8 mouse cellular contexts compared by ENCODE assay signal in genomic region chr1:39902704-39903151, GRCm38 (mm10). TPM values are rescaled to one million over a fixed set of nuclear protein-coding genes. Genes with fewer than 3 reads are reported as not detected.
DNase-seq lines count a peak whose midpoint lies in the region; ATAC-seq and TF ChIP-seq lines count a peak whose summit lies in the region.

No protein-coding gene starts in this region.

- peak overlapping the region; percentile 96 for H3K27ac ChIP-seq in cortical plate, adult 2 months (ENCODE audit: insufficient read depth, low read length)
- no peak overlapping the region for H3K27ac ChIP-seq in intestine, embryonic 15.5 days
- H3K27ac ChIP-seq in small intestine, adult 2 months (ENCODE audit: insufficient read depth, low read depth, low read length) = no peak overlapping the region

- H3K4me3 ChIP-seq in E14TG2a.4 (replicated peaks; ENCODE audit: low read length) = peak overlapping the region; percentile 85
- peak overlapping the region; percentile 79 for H3K4me3 ChIP-seq in cortical plate, adult 2 months (ENCODE audit: insufficient read depth, low read length)
- peak overlapping the region; percentile 72 for H3K4me3 ChIP-seq in intestine, embryonic 15.5 days (replicated peaks)
- H3K4me3 ChIP-seq in small intestine, adult 2 months (ENCODE audit: low read depth, low read length) = peak overlapping the region; percentile 19; the same call in 1 of the 2 replicates

- no peak for TF ChIP-seq POLR2A in cortical plate, adult 2 months (IDR thresholded peaks at IDR 0.05; ENCODE audit: extremely low read depth, insufficient read depth, low read length)
- no peak for TF ChIP-seq POLR2A in small intestine, adult 2 months (IDR thresholded peaks at IDR 0.05; ENCODE audit: low read depth, low read length)

- DNase-seq in adrenal gland, adult (ENCODE audit: inconsistent age in 2 of 2, low spot score in 1 of 2) = peak; percentile 59 to 88
- DNase-seq in adrenal gland, postnatal 4 days (ENCODE audit: low spot score in 2 of 2) = no peak
- peak; percentile 39 to 58 for DNase-seq in gastrocnemius, postnatal 36 days
- peak; percentile 62 for DNase-seq in lung, postnatal 10 days

- H3K4me2 ChIP-seq in intestine, embryonic 15.5 days (replicated peaks) = peak overlapping the region; percentile 79

- H3K4me1 ChIP-seq in E14TG2a.4 (replicated peaks; ENCODE audit: low read depth, low read length) = peaks cover 79% of the 10 kb centered on the region
- H3K4me1 ChIP-seq in cortical plate, adult 2 months (ENCODE audit: control insufficient read depth, insufficient read depth, low read length) = peaks cover 8% of the 10 kb centered on the region
- peaks cover 33% of the 10 kb centered on the region for H3K4me1 ChIP-seq in intestine, embryonic 15.5 days (replicated peaks)
- H3K4me1 ChIP-seq in small intestine, adult 2 months (ENCODE audit: control insufficient read depth, insufficient read depth, insufficient read length, low read length) = peaks cover 12% of the 10 kb centered on the region

- WGBS in intestine, embryonic 15.5 days = 4% methylated on average over 3 of the region's 3 CpGs
- 48% methylated on average over 3 of the region's 3 CpGs for WGBS in small intestine, adult 2 months

- 0 out of 2 replicates have a peak, but pooled peaks cover 7% of the 10 kb centered on the region for H3K27me3 ChIP-seq in E14TG2a.4 (ENCODE audit: insufficient read depth, low read length)
- no peaks in the 10 kb centered on the region for H3K27me3 ChIP-seq in intestine, embryonic 15.5 days (replicated peaks)
- no peaks in the 10 kb centered on the region for H3K27me3 ChIP-seq in small intestine, adult 2 months (ENCODE audit: control insufficient read depth, insufficient read depth, low read length)

- H3K36me3 ChIP-seq in E14TG2a.4 (ENCODE audit: insufficient read depth, low read length) = peaks cover 28% of the 10 kb centered on the region
- no peaks in the 10 kb centered on the region for H3K36me3 ChIP-seq in intestine, embryonic 15.5 days
- no peaks in the 10 kb centered on the region for H3K36me3 ChIP-seq in small intestine, adult 2 months (ENCODE audit: control insufficient read depth, insufficient read depth, low read length)

- H3K9ac ChIP-seq in intestine, embryonic 15.5 days = peak overlapping the region; percentile 93

- ATAC-seq in intestine, embryonic 15.5 days = no peak

- H3K9me3 ChIP-seq in E14TG2a.4 (ENCODE audit: low read length) = no peaks in the 10 kb centered on the region
- no peaks in the 10 kb centered on the region for H3K9me3 ChIP-seq in intestine, embryonic 15.5 days

- intact Hi-C loops in gastrocnemius, postnatal 36 days (cut with DNase I) = loop anchor here (5.0 to 10.0 kb wide), 3 partner anchors 35 to 140 kb away; no protein-coding TSS in a partner anchor

- no peak for TF ChIP-seq CTCF in E14TG2a.4 (conservative IDR thresholded peaks at IDR 0.05; ENCODE audit: low read length)
- TF ChIP-seq CTCF in cortical plate, adult 2 months (IDR thresholded peaks at IDR 0.05; ENCODE audit: extremely low read depth, insufficient read depth, low read length) = no peak
- TF ChIP-seq CTCF in small intestine, adult 2 months (IDR thresholded peaks at IDR 0.05; ENCODE audit: extremely low read depth, insufficient read length, insufficient replicate concordance, low read depth, low read length) = no peak

RNA-seq across cellular contexts. Expression of gene Map4k4, which starts 2.0 kb away (rescaled TPM):
- 100 to 1,000 TPM; 200 to 208 TPM for total RNA-seq in adrenal gland, postnatal 4 days (2021)
- 111 and 112 TPM in 2 replicates for polyA plus RNA-seq in cortical plate, adult 2 months (2012; rRNA removed)
- 10 to 100 TPM; 26.0 to 30.9 TPM for total RNA-seq in gastrocnemius, postnatal 36 days (2021)
- polyA plus RNA-seq in intestine, embryonic 15.5 days (2015; fragmentation: Nextera tagmentation; extraction: Ambion mirVana) = 20.0 and 25.5 TPM in 2 replicates
- 16.7 and 41.0 TPM in 2 replicates for polyA plus RNA-seq in small intestine, adult 2 months (2012; rRNA removed)

Comparison
In these comparisons a context has a peak if more than half of its experiments do, and no peak if none do; other contexts are left out.
1. DNase-seq: peak in adrenal gland, adult (2 of 2), gastrocnemius, postnatal 36 days (2 of 2) and lung, postnatal 10 days (single experiment); none in adrenal gland, postnatal 4 days (0 of 2).
2. H3K4me3 ChIP-seq: peak in every context shown above with its lines; median percentile 85 in E14TG2a.4; 79 in cortical plate, adult 2 months; 72 in intestine, embryonic 15.5 days; 19 in small intestine, adult 2 months.